Mouse (Mus musculus) E14TG2a.4 (cell line): Measurements from ENCODE around the gene Zc3h6.

ENCODE experiments used
- CTCF ChIP-seq: conservative IDR thresholded peaks from 2 replicates; pipeline ENCODE4 v1.5.1; 2014; ENCODE audit warnings: low read length
- NANOG ChIP-seq: IDR thresholded peaks from 2 replicates; pipeline ENCODE4 v1.6.1; 2014; ENCODE audit warnings: borderline replicate concordance, low read length, mixed read lengths

DNA sequence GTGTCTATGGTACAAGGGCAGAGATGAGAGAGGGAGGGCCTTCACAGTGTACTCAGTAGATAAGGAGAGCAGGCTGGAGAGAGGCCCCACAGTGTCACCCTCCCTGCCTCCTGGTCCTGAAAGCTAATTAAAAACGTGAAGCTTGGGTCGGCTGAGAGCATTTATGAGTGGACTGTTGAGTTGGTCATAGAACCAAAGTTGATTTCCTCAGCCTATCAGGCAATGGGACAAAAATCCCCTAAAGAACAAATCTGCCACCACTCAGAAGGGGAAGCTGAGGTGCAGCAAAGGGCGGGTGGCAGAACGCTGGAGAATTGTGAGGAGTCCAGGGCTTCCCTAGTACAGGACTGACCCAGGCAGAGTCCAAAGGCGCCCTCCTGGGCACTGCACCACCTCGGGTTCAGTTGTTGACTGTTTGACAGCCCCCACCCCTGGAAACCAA lies 90.7 kb downstream of the Zc3h6 start:
- TF ChIP-seq CTCF (no peak), NANOG (no peak)
